Mouse (Mus musculus): ENCODE data around the gene Mrps34. TPM values are rescaled to one million over a fixed set of nuclear protein-coding genes. Genes with fewer than 3 reads are reported as not detected.

Mrps34 gene
- total RNA-seq (2022): 100 to 1,000 TPM in 2 of 4 experiments, 10 to 100 TPM in 2; 88.8 to 125 (median 109) TPM

DNA sequence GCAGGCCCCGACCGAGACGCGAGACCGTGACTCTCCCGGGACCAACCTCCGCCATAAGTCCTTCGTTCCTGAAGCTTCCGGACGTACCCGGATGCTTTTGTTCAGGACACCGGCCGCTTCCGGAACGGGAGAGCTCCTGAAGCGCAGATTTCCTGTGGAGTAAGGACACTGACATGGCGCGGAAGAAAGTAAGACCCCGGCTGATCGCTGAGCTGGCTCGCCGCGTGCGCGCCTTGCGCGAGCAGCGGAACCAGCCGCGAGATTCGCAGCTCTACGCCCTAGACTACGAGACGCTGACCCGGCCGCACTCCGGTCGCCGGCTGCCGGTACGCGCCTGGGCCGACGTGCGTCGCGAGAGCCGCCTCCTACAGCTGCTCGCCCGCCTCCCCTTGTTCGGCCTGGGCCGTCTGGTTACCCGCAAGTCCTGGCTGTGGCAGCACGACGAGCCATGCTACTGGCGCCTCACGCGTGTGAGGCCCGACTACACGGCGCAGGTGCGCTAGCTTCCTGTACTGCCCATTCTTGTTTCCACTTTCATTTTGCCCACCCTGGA lies at the start of gene Mrps34, which contains the start of gene Eme2:
TSS of gene Mrps34 (plus strand) at position 122 of the 553 bp plus-strand sequence.
TSS of gene Eme2 (minus strand) at position 93 of the 553 bp plus-strand sequence.
- peak; percentile 82 for DNase-seq (ENCODE audit: low spot score)

DNA sequence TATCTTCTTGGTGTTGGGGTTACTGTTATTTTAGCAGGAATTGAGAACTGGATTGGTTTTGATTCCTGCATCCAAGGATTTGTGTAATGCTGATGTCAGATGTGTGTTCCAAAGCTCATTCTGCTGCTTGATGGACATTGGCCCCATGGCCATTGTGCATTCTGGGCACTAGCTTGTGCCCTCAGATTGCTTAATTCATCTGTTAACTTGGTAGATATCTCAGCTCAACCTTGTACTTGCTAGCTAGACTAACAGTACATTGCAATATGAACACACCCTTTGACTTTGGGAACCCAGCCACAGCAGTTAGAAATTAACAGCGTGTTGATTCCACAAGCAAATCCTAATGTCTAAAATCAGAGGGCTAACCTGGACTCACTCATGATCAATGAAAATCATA lies 47.5 kb upstream of the Mrps34 start:
- DNase-seq (ENCODE audit: low spot score): no peak

DNA sequence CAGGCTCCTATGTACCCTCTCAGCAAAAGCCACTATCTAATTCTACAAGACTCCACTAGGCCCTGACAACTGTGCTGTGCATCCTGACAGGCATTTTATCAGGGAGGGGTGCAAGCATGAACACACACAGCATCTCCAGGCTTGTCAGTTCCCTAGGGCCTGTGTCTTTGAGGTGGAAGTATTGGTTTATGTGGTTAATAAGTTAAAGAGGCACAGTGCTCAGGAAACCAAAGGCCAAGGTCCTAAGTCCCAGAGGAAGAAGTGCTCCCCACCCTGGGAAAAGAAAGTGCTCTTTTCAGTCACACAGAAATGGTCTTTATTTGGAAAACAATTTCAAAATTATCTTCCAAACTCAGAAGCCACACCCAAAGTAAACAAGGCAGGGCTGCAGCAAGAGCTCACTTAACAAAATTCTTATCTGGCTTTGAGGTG lies 46.3 kb upstream of the Mrps34 start:
- no peak for DNase-seq (ENCODE audit: low spot score)

DNA sequence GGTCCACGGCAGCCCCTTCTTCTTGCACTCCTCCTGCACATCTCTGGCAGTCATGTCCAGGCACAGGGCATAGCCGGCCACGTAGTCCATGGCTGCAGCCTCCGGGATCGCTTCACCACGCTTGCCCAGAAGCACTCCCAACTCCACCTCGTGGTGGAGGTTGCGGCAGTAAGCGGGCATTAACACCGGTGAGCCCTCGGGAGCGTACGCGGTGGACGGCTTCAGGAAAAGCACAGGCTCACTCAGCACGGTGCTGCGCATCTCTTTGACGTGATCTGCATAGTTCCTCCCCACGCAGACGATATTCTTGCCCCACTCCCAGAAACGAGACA lies 45.2 kb upstream of the Mrps34 start:
- no peak for DNase-seq (ENCODE audit: low spot score)

DNA sequence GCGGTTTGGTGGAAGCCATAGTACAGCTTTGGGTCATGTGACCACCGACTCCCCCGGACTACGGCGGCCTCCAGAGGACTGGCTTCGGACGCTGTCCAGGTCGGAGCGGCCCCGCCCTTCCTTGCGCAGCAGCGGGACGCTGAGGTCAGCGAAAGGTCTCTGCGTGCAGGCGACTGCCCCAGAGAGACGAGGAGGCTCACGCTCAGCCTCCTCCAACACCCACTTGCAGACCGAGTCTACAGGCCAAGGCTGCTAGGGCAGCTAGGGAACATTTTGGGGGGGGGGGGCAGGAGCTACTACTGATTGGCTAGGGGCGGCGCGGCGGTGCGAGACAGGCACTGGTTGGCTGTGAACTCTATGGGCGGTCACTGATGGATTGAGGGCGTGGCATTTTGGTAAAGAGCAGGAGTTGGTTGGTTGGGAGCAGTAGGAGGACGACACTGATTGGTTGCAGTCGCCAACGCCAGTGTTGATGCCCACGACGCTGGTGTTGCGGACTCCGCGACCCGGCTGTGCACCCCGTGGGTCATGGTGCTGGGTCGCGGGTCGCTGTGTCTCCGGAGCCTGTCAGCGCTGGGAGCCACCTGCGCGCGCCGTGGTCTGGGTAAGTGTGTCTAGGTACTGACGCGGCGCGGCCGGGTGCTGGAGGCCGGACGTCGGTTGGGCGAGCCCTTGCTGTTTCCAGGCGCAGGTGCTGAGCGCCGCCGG lies 44.7 kb upstream of the Mrps34 start, which contains the start of gene Fahd1:
TSS of gene Fahd1 (minus strand) at position 300 of the 708 bp plus-strand sequence.
- peak; percentile 98 for DNase-seq (ENCODE audit: low spot score)

DNA sequence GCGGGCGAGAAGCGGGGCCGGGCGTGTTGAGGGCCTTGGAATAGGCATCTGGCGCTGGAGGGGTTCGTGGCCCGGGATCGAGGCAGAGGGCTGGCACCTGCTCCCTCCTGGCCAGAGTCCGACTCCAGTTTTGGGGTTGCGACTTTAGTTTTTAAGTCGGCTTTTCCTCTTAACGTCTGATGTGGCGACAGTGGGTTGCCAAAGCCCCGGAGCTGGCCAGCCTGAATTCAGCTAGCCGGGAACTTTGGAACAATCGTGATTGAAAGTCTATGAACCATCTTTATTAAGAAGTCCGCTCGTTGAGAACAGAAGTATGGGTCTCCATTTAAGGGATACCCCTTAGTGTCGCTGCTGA lies 44.2 kb upstream of the Mrps34 start:
- no peak for DNase-seq (ENCODE audit: low spot score)

DNA sequence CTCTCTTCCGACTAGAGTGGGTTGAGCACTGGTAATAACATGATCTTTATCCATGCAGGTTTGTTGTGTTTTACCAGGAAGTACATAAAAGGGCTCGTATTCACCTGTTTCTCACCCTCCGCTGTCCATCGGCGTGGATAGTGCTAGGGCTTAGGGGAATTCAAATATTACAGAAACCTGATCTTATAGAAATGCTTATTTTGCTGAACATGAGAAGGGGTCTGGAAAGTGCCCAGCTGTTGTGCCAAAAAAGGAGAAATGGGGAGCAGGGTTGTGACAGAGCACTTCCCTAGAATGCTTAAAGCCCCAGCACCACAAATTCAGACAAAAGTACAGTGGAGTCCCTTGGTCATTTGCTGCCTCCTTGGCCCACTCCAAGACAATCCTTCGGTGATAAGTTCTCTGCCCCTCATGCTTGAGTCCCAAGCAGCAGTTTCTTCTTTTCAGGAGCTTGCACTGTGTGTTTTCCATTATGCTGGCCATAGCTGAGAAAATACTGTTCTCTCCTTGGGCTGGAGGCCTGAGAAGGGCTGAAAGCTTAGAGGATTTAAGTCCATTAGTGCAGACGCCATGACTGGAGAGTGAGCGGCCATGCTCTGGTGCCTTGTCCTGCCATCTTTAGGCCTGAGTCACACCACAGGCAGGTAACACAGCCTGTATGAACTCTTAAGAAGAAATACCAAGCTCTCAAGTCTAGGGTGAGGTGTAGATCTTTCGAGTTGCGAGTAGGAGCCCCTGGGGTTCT lies 43.4 kb upstream of the Mrps34 start:
- no peak for DNase-seq (ENCODE audit: low spot score)

DNA sequence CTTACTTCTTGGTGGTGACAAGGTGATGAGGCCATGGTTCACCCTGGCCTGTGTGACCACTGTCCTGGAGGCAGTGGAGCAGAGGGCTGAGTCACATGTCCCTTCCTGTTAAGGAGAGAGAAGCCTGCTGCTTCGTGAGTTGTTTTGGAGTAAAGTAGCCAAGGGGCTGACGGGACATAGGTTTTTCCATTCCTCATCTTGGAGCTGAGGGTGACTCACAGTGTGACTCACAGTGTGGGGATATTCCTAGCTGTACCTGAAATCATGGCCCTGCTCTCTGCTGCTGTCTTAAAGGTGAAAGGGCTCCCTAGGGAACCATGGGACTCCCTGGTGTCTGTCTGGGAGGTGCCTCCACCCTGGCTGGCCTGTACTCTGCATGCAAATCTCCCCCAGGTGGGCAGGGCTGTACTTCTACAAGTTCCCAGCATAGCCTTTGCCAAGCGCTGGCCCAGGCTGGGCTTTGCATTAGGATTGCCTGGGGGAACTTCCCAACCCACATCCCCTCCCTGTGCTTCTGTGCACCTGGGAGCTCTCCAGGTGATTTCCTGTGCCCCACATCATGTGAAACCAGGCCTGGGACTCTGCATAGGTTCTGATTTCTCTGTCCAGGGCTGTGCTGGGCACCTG lies 39.0 kb upstream of the Mrps34 start:
- no peak for DNase-seq (ENCODE audit: low spot score)

DNA sequence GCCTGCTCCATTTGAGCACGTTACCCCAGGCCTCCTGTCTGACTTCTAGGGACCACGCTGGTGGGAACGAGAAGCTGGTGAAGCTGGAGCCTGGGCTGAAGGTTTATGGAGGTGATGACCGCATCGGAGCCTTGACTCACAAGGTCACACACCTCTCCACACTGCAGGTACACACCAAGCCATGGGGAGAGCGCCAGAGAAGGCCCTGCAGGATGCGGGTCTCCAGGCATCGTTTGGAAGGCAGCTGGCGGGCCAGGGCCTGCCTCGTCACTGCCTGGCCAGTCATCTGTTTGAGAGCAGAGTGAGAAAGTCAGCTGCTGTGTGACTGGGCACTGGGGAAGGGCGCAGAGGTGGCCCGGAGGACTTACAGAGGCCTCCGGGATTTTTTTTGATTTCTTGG lies 38.3 kb upstream of the Mrps34 start:
- DNase-seq (ENCODE audit: low spot score): no peak

DNA sequence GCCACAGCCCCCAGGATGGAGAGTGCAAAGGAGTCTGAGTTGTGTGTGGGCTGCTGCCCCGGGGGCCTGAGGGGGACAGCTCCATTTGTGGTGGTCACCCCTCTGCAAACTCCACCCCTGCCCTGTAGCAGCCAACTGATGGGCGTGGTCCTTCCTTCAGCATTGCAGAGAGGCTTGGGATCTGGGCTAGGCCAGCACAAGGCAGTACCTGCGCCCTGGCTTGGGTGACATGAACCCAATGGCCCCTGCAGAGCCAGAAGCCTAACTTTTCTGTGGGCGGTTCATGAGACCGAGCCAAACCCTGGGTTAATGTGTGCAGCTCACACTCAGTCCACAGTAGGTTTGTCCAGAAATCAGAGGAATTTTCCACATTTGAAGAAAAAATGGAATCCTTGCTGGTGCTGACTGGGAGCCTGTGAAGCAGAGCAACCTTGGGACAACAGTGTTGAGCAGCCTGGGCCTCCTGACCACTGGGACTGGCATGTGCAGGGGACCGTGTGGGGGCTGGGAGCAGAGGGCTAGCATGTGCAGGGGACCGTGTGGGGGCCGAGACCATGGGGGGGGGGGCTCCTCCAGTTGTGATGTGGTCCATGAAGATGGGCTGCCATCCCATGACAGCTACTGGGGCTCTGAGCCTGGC lies 37.0 kb upstream of the Mrps34 start:
- no peak for DNase-seq (ENCODE audit: low spot score)

DNA sequence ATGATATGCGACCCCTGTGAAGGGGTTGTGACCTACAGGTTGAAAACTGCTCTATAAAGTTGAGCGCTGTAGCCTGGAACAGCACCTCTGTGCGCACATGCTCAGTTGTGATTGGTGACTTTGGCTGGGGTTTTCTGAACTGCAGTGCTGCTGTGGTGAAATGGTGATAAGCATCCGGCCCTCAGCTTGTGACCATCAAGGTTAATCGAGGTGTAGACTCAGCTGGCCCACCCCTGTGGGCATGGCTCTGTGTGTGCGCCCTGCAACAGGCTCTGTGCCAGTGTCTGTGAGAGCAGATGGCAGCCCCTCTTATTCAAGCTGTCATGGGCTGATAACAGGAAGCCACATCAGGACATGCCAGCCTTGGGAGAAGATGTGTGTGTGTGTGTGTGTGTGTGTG lies 35.9 kb upstream of the Mrps34 start:
- DNase-seq (ENCODE audit: low spot score): no peak

DNA sequence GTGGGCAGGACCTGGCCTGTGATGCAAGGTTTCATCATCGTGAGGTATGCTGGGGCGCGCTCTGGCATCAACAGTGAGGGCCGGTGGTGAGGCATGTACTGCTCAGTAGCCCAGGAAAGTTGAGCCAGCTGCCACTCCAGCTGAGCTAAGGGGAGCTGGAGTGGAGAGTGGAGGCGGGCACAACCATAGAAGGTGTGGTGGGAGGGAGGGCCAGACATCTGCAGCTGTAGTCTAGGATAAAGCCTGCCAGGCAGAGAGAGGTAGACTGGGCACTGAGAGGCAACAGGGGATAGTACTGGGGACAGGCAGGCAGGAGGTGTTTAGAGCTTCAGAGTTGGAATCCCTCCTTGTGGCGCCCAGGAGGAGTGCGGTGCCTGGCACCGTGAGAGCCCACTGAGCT lies 34.8 kb upstream of the Mrps34 start:
- DNase-seq (ENCODE audit: low spot score): no peak

DNA sequence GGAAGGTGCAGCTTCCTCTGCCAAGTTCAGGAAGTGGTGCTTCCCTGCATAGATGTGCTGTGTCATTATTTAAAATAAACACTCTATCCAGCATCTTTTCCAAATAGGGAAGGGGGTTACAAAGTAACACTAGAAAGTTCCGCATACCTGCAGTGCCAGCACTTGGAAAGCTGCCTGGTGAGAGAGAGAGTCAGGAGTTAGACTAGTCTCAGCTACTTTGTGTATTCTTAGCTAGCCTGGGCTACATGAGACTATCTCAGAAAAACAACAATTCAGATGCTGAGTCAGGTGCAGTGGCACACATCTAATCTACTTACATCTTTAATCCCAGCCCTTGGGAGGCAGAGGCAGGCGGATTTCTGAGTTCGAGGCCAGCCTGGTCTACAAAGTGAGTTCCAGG lies 33.1 kb upstream of the Mrps34 start:
- no peak for DNase-seq (ENCODE audit: low spot score)

DNA sequence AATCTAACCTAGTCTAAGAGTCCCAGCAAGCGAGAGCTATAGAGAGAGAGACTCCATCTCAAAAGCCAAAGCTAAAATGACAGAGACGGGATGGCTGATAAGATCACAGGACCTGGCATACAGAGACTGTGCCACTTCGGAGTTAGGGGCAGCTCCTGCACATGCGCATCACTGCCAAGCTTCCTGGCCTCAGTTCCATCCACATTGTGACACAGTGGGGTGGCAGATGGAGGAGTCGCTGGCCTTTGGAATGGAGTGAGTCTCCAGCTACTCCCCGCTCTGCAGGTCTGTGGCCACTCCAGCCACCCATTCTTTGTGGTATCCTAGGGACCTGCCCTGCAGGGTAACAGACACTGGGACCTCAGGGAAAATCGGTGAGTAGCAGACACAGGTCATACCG lies 29.1 kb upstream of the Mrps34 start, which contains the start of gene Igfals:
TSS of gene Igfals (plus strand) at position 222 of the 400 bp plus-strand sequence.
- DNase-seq (ENCODE audit: low spot score): no peak

DNA sequence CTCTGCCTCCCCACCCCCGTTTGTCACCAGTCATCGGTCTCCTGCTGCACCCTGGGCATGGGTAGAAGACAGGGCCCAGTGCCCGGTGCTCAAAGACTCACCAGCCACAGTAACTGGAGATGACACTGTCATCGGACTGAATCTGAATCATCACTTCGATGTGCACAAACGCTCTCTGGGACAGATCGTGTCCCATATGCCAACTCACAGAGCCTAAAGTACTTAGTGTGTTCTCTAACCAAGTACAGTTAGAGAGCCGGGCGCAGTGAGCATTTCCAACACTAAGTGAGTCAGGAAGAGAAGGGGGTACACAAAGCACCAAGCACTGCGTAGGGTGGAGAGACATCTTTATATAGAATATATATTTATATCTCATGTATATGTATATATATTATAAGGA lies 27.0 kb upstream of the Mrps34 start:
- no peak for DNase-seq (ENCODE audit: low spot score)

DNA sequence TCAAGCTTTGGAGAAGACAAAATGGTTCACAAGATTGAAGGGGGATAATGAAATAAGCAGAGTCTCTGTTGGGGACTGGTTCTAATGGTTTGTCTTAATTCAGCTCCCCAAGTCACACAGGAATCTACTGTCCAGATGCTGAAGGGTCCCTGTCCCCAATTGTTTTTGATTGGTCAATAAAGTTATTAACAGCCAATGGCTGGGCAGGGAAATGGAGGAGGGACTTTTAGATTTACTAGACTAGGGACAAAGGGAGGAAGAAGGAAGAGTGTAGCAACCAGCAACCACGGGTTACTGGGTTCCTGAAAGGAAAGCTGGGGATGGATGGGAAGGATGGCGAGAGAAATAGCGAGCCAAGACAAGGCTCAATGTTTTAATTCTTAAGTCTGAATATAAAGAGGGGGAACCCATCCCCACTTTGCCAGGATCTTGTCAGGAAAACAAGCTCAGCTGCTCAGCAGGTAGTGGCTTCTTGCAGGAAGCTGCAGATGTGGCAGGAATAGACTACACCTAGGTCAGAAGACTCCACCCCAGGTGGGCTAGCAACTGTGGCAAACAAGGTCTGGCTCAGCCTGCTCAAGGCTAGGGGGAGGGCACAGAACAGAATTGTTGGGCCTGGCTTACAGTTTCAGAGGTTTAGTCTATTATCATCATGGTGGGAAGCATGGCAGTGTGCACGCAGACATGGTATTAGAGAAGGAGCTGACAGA lies 21.1 kb upstream of the Mrps34 start:
- DNase-seq (ENCODE audit: low spot score): no peak

DNA sequence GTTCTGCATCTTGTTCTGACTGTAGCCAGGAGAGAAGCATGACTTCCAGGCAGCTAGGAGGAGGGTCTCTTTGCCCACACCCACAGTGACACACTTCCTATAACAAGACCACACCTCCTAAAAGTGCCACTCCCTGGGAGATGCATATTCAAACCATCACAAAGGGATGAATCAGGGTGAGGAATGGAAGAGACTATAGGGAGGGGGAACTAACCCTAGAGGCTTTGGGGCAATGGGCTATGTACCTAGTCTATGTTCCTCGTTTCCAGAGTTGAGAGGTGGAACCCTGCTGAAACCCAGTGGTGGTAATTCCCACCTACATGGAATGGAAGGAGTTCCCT lies 20.5 kb upstream of the Mrps34 start:
- DNase-seq (ENCODE audit: low spot score): no peak

DNA sequence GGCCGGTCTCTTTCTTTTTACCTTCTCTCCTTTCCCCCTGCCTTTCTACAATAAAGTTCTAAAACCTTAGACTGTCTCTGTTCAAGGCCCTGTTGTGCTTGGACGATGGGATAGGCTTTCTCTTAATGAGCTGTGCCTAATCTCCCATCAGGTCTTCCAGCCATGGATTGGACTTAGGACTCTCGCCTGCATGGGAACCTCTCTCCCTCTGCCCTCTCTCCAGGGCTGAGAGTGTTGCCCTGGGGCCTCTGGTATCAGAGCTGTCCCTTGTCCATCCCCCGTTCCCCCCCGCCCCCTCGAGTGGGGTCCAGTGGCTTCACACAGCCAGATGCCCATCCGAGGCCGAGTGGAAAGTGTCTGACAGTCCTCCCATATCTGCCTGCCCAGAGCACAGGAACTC lies 19.9 kb upstream of the Mrps34 start:
- DNase-seq (ENCODE audit: low spot score): no peak

DNA sequence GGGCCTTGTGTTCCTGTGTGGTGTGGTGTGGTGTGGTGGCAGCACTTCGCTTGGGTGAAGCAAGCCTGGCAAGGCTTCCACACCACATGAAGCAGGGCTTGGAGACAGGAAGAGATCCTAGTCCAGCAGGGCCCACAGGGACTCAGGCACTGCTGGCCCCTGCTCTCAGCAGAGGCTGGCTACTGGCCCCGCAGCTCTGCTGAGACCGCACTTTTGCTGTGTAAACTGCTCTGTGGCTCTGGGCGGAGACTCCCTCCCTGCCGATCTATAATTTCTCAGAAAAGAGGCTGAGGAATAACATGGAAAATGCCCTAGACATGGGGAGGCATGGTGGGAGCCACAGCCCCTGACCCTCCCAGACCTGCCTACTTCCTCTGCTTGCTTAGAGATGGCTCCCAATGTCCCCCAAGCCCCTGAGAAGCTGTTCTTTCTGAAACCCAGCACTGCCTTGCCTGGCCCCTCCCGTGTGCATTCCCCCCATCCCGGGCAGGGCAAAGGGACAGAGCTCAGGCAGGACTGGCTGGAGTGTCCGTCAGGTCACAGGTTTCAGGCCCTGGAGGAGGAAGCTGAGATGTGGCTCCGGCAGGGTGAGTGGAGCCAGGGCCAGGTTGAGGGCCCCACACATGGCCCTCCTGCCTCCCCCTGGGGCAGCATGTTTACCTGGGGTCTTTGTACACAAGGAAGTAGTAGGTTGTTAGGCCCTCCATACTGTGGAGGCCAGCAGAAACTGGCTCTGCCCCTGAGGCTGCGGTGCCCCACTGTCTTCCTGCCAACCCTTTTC lies 17.4 kb upstream of the Mrps34 start:
- DNase-seq (ENCODE audit: low spot score): no peak

DNA sequence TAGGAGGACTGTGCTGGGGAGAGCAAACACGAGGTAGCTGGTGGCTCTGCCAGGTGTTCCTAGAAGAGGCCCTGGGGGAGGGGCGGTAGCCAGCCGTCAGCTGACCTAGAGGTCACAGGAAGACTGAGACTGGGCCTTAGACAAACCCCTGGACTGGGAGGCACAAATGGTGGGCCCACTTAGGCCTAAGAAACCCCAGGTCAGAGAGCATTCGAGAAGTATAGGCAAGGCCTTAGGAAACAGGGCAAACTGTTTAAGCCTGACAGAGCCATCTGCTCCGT lies 16.9 kb upstream of the Mrps34 start:
- peak; percentile 63 for DNase-seq (ENCODE audit: low spot score)

DNA sequence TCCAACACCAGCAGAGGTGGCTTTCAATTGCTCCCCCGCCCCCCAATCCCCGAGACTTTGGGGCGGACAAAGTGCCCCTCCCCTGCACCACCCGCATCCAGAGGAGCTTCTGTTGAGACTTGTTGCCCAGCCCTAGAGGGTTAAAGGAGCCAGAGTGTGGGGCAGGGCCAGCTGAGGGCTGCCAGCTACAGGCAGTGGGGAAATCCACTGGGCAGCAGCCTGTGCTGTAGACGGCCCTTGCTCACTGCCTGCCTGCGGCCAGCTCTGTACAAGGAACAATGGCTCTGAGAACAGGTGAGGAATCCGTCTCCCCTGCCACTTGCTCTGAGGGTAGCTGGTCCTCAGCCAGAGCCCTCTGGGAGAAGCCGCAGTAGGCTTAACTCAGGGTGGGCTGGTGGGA lies 16.4 kb upstream of the Mrps34 start:
- no peak for DNase-seq (ENCODE audit: low spot score)

Data from heart, adult 8-10 months (tissue).